Mouse (Mus musculus) spleen, embryonic (tissue): ENCODE data around the gene Rin3.

Experiments used
- CTCF ChIA-PET: fragments of 350-600 bp; sonication (Branson Sonifier 250); formaldehyde crosslinking; loops from one replicate; lab custom pipeline; 2022; lab: Charles Lee

The Rin3 gene

GRCm38 (mm10) chr12:102366126-102366816, 83.4 kb downstream of the Rin3 start:
- CTCF ChIA-PET, result interaction anchor here (0.8 kb wide), 1 partner anchor 9 kb away, joined by 9 read pairs; no protein-coding TSS in a partner anchor

- CTCF ChIA-PET, result interaction anchor here (0.8 kb wide), 1 partner anchor 8 kb away, joined by 9 read pairs; no protein-coding TSS in a partner anchor
Measured at GRCm38 (mm10) chr12:102367075-102367474, 84.2 kb downstream of the Rin3 start.

GRCm38 (mm10) chr12:102368066-102368465, 85.2 kb downstream of the Rin3 start:
- CTCF ChIA-PET, result interaction anchor here (1.0 kb wide), 1 partner anchor 14 kb away, joined by 3 read pairs; no protein-coding TSS in a partner anchor

- CTCF ChIA-PET, result interaction anchor here (1.0 kb wide), 1 partner anchor 14 kb away, joined by 3 read pairs; no protein-coding TSS in a partner anchor
Measured at GRCm38 (mm10) chr12:102368556-102368955, 85.7 kb downstream of the Rin3 start.

GRCm38 (mm10) chr12:102369488-102370235, 86.8 kb downstream of the Rin3 start:
- CTCF ChIA-PET, result interaction anchor here (0.5 to 0.7 kb wide), 2 partner anchors 39 to 202 kb away, joined by 3 read pairs; no protein-coding TSS in a partner anchor

- CTCF ChIA-PET, result no interaction called here
Measured at GRCm38 (mm10) chr12:102370931-102371500, 88.2 kb downstream of the Rin3 start.

GRCm38 (mm10) chr12:102372322-102372721, 89.5 kb downstream of the Rin3 start:
- CTCF ChIA-PET, result no interaction called here

GRCm38 (mm10) chr12:102382180-102382579, 99.3 kb downstream of the Rin3 start:
- CTCF ChIA-PET, result interaction anchor here (0.7 to 1.1 kb wide), 3 partner anchors 8 to 52 kb away, joined by 3 to 4 read pairs (median 4); no protein-coding TSS in a partner anchor

- CTCF ChIA-PET, result no interaction called here
Measured at GRCm38 (mm10) chr12:102383288-102383687, 100.4 kb downstream of the Rin3 start.

- CTCF ChIA-PET, result no interaction called here
Measured at GRCm38 (mm10) chr12:102384819-102385218, 102.0 kb downstream of the Rin3 start.

- CTCF ChIA-PET, result interaction anchor here (0.7 to 1.3 kb wide), 3 partner anchors 100 to 236 kb away, joined by 3 to 4 read pairs (median 3); no protein-coding TSS in a partner anchor
Measured at GRCm38 (mm10) chr12:102387219-102387917, 104.5 kb downstream of the Rin3 start.

- CTCF ChIA-PET, result interaction anchor here (0.5 to 1.0 kb wide), 4 partner anchors 8 to 75 kb away, joined by 4 to 15 read pairs (median 5); no protein-coding TSS in a partner anchor
Measured at GRCm38 (mm10) chr12:102390042-102390441, 107.2 kb downstream of the Rin3 start.

- CTCF ChIA-PET, result interaction anchor here (0.6 to 3.1 kb wide), 10 partner anchors 9 to 1504 kb away, joined by 4 to 41 read pairs (median 6); no protein-coding TSS in a partner anchor
Measured at GRCm38 (mm10) chr12:102391109-102391508, 108.3 kb downstream of the Rin3 start.

GRCm38 (mm10) chr12:102391982-102392381, 109.1 kb downstream of the Rin3 start:
- CTCF ChIA-PET, result interaction anchor here (0.5 to 3.1 kb wide), 8 partner anchors 13 to 1505 kb away, joined by 5 to 41 read pairs (median 10); no protein-coding TSS in a partner anchor

- CTCF ChIA-PET, result interaction anchor here (0.6 kb wide), 1 partner anchor 67 kb away, joined by 12 read pairs; no protein-coding TSS in a partner anchor
Measured at GRCm38 (mm10) chr12:102394496-102394895, 111.6 kb downstream of the Rin3 start.

- CTCF ChIA-PET, result no interaction called here
Measured at GRCm38 (mm10) chr12:102395537-102395936, 112.7 kb downstream of the Rin3 start.

GRCm38 (mm10) chr12:102395998-102396991, 113.4 kb downstream of the Rin3 start:
- CTCF ChIA-PET, result no interaction called here

GRCm38 (mm10) chr12:102398588-102398987, 115.7 kb downstream of the Rin3 start:
- CTCF ChIA-PET, result no interaction called here

- CTCF ChIA-PET, result interaction anchor here (0.5 kb wide), 1 partner anchor 22 kb away, joined by 4 read pairs; no protein-coding TSS in a partner anchor
Measured at GRCm38 (mm10) chr12:102413171-102413570, 130.3 kb downstream of the Rin3 start.
